Mouse (Mus musculus) kidney, adult 18-20 months (tissue): Measurements from ENCODE around the gene Itgb3bp.

Experiments used
- DNase-seq: peaks from one replicate; pipeline ENCODE4 v3.0.0; 2021

Gene Itgb3bp

DNA sequence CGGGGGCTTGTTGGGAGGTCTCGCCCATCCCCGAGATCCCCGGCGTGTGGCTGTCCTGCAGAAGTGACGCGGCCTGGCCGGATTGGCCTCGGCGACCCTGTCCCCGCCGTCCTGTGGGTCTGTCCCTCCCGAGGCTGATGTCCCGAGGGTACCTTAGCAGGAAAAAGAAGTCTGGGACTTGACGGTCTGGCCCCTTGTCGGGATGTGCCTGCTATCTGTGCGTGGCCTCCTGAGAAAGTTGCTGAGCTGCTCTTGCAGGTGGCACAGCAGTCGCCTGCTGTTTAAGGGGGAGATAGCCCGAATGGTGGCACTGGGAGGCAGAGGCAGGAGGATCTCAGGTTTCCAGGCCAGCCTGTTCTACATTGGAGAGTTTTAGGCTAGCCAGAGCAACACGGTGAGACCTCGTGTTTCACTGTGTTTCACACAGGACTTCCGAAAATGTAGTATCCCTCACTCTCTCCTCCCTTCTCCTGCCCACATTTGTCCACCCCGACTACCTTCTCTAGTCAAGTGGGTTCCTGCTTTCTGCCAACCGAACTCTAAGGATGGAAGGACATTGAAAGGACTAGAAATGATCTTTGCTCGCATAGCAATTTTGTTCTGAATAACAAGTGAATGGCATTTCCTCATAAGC lies 213.7 kb downstream of the Itgb3bp start:
- DNase-seq = no peak
